Mouse (Mus musculus) lung, embryonic 16.5 days (tissue): ENCODE measurements around the gene Dmac2. TPM values are rescaled to one million over a fixed set of nuclear protein-coding genes. Genes with fewer than 3 reads are reported as not detected.

Experiments used
- ATAC-seq: fragments of 200-750 bp; cut with Nextera tagmentation; 2 replicates; pipeline ENCODE4 v1.8.0; 2017; ENCODE audit warnings: low read depth, mild to moderate bottlenecking, moderate library complexity
- H3K27ac ChIP-seq: fragments of 300-500 bp; sonication (generic); 2 replicates; pipeline ENCODE4 v1.5.1; 2014; ENCODE audit warnings: mild to moderate bottlenecking, control low read depth, low read length
- H3K27me3 ChIP-seq: fragments of 300-500 bp; sonication (generic); 2 replicates; pipeline ENCODE4 v1.6.1; 2014; ENCODE audit warnings: low read depth, low read length, mixed read lengths; ENCODE audit not compliant: control insufficient read depth, insufficient read depth
- H3K36me3 ChIP-seq: fragments of 300-500 bp; sonication (generic); 2 replicates; pipeline ENCODE4 v1.6.1; 2014; ENCODE audit warnings: low read length; ENCODE audit not compliant: control insufficient read depth, insufficient read depth
- H3K4me1 ChIP-seq: fragments of 300-500 bp; sonication (generic); replicated peaks from 2 replicates; pipeline ENCODE4 v1.6.1; 2014; ENCODE audit warnings: low read length, mixed read lengths; ENCODE audit not compliant: control insufficient read depth, insufficient read depth
- H3K4me2 ChIP-seq: fragments of 300-500 bp; sonication (generic); 2 replicates; pipeline ENCODE4 v1.6.1; 2014; ENCODE audit warnings: low read depth, low read length, control low read depth
- H3K4me3 ChIP-seq: fragments of 300-500 bp; sonication (generic); 2 replicates; pipeline ENCODE4 v1.5.1; 2014; ENCODE audit warnings: mild to moderate bottlenecking, low read length, control low read depth
- H3K9ac ChIP-seq: fragments of 300-500 bp; sonication (generic); 2 replicates; pipeline ENCODE4 v1.6.1; 2014; ENCODE audit warnings: low read length, control low read depth
- H3K9me3 ChIP-seq: fragments of 300-500 bp; sonication (generic); 2 replicates; pipeline ENCODE4 v1.6.1; 2016; ENCODE audit warnings: low read length; ENCODE audit not compliant: control insufficient read depth
- WGBS: fragments of 180-500 bp; shearing (Covaris S2); extraction: QIAGEN DNeasy Blood & Tissue Kit; methylation state at CpG from one replicate; pipeline ENCODE4 v1.1.7; 2014; 5-methylcytosine and 5-hydroxymethylcytosine counted together
- polyA plus RNA-seq: library from polyadenylated mRNA; unstranded; fragments of >200 nt; fragmentation: Nextera tagmentation; extraction: Ambion mirVana; gene quantifications from 2 replicates; pipeline ENCODE4 v1.2.1, GENCODE M21; 2015

Gene Dmac2
- polyA plus RNA-seq, 1 experiment from 2014 or later = 34.5 TPM

DNA sequence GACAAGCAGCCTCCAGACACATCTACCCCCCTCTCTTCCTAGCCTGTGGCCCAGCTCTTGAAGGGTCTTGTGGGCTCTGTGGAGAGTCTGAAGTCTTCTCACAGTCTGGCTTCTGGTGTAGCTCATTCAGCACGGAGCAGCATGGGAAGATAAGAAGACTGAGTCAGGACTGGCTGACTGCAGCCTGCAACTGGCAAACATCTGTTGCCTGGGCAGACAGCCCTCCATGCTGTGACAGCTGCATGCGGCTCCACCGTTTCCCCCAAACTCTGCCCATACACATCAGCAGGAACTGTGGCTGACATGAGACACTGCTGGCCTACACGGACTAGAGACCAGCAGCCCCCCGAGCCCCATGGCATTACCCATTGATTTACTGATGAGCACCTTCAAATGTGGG is 5.6 kb downstream of the Dmac2 start:
- Histone ChIP-seq H3K4me3 (no peak overlapping the region), H3K9me3 (no peaks in the 10 kb centered on the region), H3K4me2 (no peak overlapping the region), H3K27me3 (no peaks in the 10 kb centered on the region), H3K36me3 (peaks cover 2% of the 10 kb centered on the region), H3K9ac (peak overlapping the region; percentile 9; the same call in 1 of the 2 replicates), H3K27ac (no peak overlapping the region; the same call in 1 of the 2 replicates), H3K4me1 (peaks cover 21% of the 10 kb centered on the region)
- peak; percentile 13; the same call in 1 of the 2 replicates for ATAC-seq
- WGBS = 61% methylated on average over 5 of the region's 5 CpGs

DNA sequence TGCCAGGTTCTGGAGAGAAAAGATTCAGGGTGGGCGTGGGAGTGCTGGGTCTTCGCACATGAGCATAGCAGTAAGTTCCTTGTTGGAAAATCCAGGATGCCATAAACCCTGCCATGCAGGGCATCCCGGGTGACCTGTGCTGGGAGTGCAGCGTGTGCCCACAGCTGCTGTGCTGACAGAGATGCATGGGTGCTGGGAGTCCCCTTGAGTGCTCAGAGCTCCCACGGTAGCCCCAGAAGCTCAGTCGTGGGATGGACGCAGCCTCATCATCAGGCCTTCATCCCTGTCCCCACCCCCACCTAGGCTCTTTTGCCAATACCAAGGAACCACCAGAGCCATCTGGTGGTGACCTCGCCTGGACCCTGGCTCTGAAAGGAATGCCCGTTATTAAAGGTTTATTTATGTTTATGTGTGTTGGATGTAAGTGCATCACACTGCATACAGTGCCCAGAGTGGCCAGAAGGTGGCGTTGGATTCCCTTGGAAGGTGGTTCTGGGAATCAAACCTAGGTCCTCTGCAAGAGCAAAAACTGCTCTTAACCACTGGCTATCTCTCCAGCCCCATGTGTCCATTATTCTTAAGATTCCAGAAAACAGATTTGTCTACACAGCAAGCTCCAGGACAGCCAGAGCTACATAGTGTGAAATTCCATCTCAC is 6.5 kb downstream of the Dmac2 start:
- H3K27ac ChIP-seq = no peak overlapping the region
- peaks cover 8% of the 10 kb centered on the region for H3K36me3 ChIP-seq

DNA sequence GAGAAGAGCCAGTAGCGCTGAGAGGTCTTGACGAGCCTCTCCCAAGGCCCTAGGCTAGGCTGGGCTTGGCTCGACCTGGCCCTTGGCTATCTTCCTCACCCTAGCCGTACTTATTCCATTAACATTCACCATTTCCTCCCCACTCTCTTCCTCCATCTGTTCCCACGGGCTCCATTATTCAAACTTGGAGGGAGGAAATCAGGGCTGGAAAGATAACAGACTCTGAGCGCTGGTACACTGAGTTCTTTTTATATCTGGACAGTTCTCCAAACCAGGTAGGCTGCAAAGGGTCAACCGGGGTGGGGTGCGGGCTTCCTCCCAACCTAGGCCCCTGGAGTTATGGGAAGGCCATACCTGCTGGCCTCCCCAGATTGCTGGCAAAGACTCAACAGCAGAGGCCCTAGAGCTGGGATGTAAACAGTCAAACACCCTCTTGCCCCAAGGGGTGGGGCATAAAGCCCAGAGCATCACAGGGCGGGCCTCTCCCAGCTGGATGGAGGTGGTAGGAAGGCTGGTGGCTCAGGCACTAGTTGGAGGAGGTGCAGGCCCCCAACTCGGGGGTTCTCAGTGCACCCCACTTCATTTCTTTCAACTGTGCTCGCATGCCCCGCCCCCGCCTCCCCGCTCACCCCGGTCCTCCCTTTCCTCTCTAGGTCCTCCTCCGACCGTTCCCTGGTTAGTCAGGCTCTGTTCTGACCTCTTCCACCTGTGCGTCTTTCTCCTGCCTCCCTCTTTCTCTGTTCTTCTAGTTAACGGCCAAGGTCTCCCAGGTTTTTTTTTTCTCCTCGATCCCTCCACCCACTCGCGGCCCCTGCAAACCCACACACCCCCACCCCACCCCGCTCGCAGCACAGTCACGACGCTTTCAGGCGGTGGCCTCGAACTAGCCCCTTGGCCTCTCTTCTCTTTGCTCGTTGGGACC is 7.6 kb downstream of the Dmac2 start, which contains the start of gene B3gnt8:
Gene B3gnt8 (plus strand): TSS at position 146 of the 922 bp plus-strand sequence.
- 13% methylated on average over 29 of the region's 29 CpGs for WGBS
- no peaks in the 10 kb centered on the region for H3K9me3 ChIP-seq
- peak within 1 kb of the TSS; percentile 91 for H3K4me2 ChIP-seq
- H3K4me3 ChIP-seq = peak within 1 kb of the TSS; percentile 58
- ATAC-seq = peak; percentile 41
- peaks cover 21% of the 10 kb centered on the region for H3K4me1 ChIP-seq
- H3K27ac ChIP-seq = peak within 1 kb of the TSS; percentile 69
- no peaks in the 10 kb centered on the region for H3K27me3 ChIP-seq
- H3K9ac ChIP-seq = peak within 1 kb of the TSS; percentile 79
- H3K36me3 ChIP-seq = peaks cover 9% of the 10 kb centered on the region

More for the DNA sequence above, 6.5 kb downstream of the Dmac2 start:
- Histone ChIP-seq H3K9me3 (no peaks in the 10 kb centered on the region), H3K4me1 (peaks cover 21% of the 10 kb centered on the region), H3K9ac (no peak overlapping the region), H3K27me3 (no peaks in the 10 kb centered on the region), H3K4me2 (no peak overlapping the region), H3K4me3 (no peak overlapping the region)
- ATAC-seq = no peak
- WGBS = 72% methylated on average over 10 of the region's 10 CpGs

DNA sequence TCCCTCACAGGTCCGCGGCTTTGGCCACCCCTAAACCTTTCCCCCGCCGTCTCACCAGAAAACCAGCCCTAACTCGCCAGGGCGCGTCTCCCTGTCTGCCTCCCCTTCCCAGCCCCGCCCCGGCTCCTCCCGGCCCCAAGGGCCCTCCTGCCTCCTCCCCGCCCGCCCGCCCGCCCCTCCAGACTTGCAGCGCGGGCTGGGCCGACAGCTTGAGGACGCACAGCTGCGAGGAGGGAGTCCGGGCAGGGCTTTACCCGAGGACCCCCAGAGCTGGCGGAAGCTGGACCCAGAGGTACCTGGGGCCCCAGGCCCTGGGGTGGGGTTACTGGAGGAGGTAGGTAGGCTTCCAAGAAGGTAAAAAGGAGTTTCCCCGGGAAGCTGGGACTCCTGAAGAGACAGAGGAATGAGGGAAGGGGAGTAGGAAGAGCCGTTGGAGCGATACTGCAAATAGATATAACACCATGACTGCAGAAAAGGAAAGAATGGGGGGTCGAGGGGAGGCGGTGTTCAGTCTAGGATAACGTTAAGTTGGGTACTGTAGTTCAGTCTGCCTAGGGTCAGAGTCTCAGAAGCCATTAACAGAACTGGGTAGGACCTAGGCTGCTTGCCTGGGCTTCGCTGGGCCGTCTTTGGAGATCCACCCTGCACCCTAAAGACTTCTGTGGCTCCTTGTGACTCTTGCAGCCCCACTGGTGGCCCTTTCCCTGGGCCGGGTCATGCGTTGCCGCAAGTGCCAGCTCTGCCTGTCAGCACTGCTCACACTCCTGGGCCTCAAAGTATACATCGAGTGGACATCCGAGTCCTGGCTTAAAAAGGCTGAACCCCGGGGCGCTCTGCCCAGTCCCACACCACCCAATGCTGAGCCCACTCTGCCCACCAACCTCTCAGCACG is 8.5 kb downstream of the Dmac2 start:
- no peaks in the 10 kb centered on the region for H3K9me3 ChIP-seq
- peak overlapping the region; percentile 91 for H3K4me2 ChIP-seq
- H3K4me3 ChIP-seq = peak overlapping the region; percentile 58
- H3K27ac ChIP-seq = peak overlapping the region; percentile 69
- H3K36me3 ChIP-seq = peaks cover 9% of the 10 kb centered on the region
- H3K27me3 ChIP-seq = no peaks in the 10 kb centered on the region
- ATAC-seq = peak; percentile 92
- 9% methylated on average over 38 of the region's 38 CpGs for WGBS
- H3K9ac ChIP-seq = peak overlapping the region; percentile 79
- peaks cover 21% of the 10 kb centered on the region for H3K4me1 ChIP-seq

DNA sequence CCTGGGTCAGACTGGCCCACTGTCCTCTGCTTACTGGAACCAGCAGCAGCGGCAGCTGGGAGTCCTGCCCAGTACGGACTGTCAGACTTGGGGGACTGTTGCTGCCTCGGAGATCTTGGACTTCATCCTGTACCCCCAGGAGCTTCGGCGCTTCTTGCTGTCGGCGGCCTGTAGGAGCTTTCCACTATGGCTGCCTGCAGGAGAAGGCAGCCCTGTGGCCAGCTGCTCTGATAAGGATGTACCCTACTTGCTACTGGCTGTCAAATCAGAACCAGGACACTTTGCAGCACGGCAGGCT is 9.1 kb downstream of the Dmac2 start:
- Histone ChIP-seq H3K4me1 (peaks cover 21% of the 10 kb centered on the region), H3K9me3 (no peaks in the 10 kb centered on the region), H3K36me3 (peaks cover 9% of the 10 kb centered on the region), H3K4me3 (peak overlapping the region; percentile 58), H3K9ac (peak overlapping the region; percentile 79), H3K27ac (0 out of 2 replicates have a peak overlapping the region, but pooled peaks have one; percentile 17), H3K4me2 (peak overlapping the region; percentile 91), H3K27me3 (no peaks in the 10 kb centered on the region)
- no peak for ATAC-seq
- WGBS = 48% methylated on average over 8 of the region's 8 CpGs

DNA sequence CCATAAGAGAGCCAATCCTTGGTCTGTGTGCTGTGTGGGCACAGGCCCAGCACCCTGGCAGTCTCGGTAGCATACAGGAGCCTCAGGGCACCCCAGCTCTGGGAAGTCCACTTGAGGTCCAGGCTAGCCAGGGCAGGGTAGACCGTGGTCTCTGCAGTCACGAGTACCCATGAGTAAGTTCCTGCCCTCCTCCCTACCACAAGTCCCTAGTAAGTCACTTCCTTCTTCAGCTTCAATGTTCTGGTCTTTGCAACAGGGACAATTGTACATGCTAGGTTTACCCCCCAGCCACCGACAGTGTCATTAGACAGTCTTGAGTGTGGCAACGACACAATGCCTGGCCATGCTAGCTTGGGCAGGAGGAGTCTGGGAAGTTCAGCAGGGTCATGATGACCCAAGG is 13.5 kb downstream of the Dmac2 start:
- Histone ChIP-seq H3K4me1 (peaks cover 8% of the 10 kb centered on the region), H3K9me3 (no peaks in the 10 kb centered on the region), H3K36me3 (peaks cover 9% of the 10 kb centered on the region), H3K4me2 (no peak overlapping the region), H3K27ac (no peak overlapping the region), H3K9ac (no peak overlapping the region), H3K27me3 (no peaks in the 10 kb centered on the region), H3K4me3 (no peak overlapping the region)
- WGBS = 82% methylated on average over 5 of the region's 5 CpGs
- no peak for ATAC-seq

DNA sequence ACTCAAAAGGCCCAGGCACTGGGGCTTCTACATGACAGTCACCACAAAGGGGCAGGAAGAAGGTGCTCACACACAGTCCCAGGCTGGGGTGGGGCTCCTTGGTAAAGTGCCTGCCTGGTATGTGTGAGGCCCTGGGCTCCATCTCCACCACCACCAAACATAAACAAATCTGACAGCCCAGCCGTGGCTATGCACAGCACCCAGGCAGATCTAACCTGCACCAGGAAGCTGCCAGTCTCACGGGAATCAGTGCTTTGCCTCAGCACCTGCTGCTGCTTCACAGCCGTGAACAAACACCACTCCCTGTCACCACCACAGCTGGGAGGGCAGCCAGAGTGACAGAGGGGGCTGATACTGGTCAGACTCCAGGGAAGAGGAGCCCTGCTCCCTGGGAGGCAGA is 17.2 kb downstream of the Dmac2 start:
- 27% methylated on average over 3 of the region's 3 CpGs for WGBS
- Histone ChIP-seq H3K27ac (no peak overlapping the region), H3K4me1 (no peaks in the 10 kb centered on the region), H3K9ac (no peak overlapping the region), H3K9me3 (no peaks in the 10 kb centered on the region), H3K4me3 (no peak overlapping the region), H3K36me3 (no peaks in the 10 kb centered on the region; the same call in 1 of the 2 replicates), H3K27me3 (no peaks in the 10 kb centered on the region), H3K4me2 (no peak overlapping the region)
- ATAC-seq = no peak

DNA sequence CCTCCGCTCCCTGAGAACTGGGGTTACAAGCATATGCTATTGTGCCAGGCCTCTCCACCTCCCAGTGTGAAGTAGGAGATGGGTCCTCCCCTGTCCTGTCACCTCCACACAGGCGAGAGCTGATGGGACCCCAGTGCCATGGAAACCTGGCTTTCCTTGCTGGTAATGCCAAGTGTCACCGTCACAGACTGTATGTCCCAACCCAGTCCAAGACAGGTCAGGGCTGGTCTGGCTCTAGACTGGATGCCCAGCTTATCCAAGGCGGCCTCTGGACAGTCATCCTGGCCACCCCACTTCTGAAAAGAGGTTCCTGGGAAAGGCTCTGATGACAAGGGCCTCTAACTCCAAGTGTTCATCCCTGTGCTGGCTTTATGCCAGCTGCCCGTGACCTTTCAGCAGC is 17.9 kb downstream of the Dmac2 start:
- no peaks in the 10 kb centered on the region; the same call in 1 of the 2 replicates for H3K36me3 ChIP-seq
- WGBS = 81% methylated on average over 5 of the region's 5 CpGs
- H3K9me3 ChIP-seq = no peaks in the 10 kb centered on the region
- H3K4me3 ChIP-seq = no peak overlapping the region
- no peaks in the 10 kb centered on the region for H3K4me1 ChIP-seq
- no peak overlapping the region for H3K27ac ChIP-seq
- H3K4me2 ChIP-seq = no peak overlapping the region
- no peaks in the 10 kb centered on the region for H3K27me3 ChIP-seq
- H3K9ac ChIP-seq = no peak overlapping the region
- no peak for ATAC-seq
